Mouse (Mus musculus) 3T3-L1 (cell line): ENCODE measurements at regions not wholly inside any gene's neighbourhood (a gene's known extent, or its start where the extent isn't known, plus 50 kb on each side); places are given as distances from the start of the nearest gene placed in this dataset.

Experiments
- DNase-seq: peaks from one replicate; pipeline ENCODE4 v3.0.0-alpha.2; 2015; ENCODE audit warnings: low read depth, low spot score

- DNase-seq: no peak
These were observed 103.5 kb downstream of the Ids start for GRCm38 (mm10) chrX:70261360-70261759.

GRCm38 (mm10) chrX:70216011-70216410, 148.9 kb downstream of the Ids start:
- no peak for DNase-seq

GRCm38 (mm10) chrX:70184427-70185090, 180.3 kb downstream of the Ids start:
- peak; percentile 56 for DNase-seq

GRCm38 (mm10) chrX:70169737-70170136, 195.1 kb downstream of the Ids start:
- DNase-seq: no peak

GRCm38 (mm10) chrX:70161011-70161410, 203.9 kb downstream of the Ids start:
- DNase-seq: peak; percentile 50
